Mouse (Mus musculus): ENCODE results near the gene Pak6. TPM values are rescaled to one million over a fixed set of nuclear protein-coding genes. Genes with fewer than 3 reads are reported as not detected.

The Pak6 gene
- polyA plus RNA-seq, 1 experiment from 2014 or later = 1.2 TPM

GRCm38 (mm10) chr2:118744621-118745020, 81.5 kb downstream of the Pak6 start:
- H3K27me3 ChIP-seq (ENCODE audit: control insufficient read depth, insufficient read depth, low read length) = peaks cover 9% of the 10 kb centered on the region

GRCm38 (mm10) chr2:118745232-118745884, 82.3 kb downstream of the Pak6 start, which contains the start of gene Inafm2:
TSS of gene Inafm2 (plus strand) at chr2:118745758.
- peak; percentile 94 for ATAC-seq (ENCODE audit: low FRiP score)
- Histone ChIP-seq H3K4me2 (peak within 1 kb of the TSS; percentile 86), H3K36me3 (ENCODE audit: control insufficient read depth, insufficient read depth, low read length) (peaks cover 2% of the 10 kb centered on the region; the same call in 1 of the 2 replicates), H3K27me3 (ENCODE audit: control insufficient read depth, insufficient read depth, low read length) (peaks cover 9% of the 10 kb centered on the region), H3K9me3 (ENCODE audit: control insufficient read depth, low read length) (no peaks in the 10 kb centered on the region), H3K4me1 (ENCODE audit: control insufficient read depth, insufficient read depth, low read length) (peaks cover 25% of the 10 kb centered on the region), H3K27ac (ENCODE audit: low read depth, low read length) (no peak within 1 kb of the TSS; the same call in 1 of the 2 replicates), H3K4me3 (ENCODE audit: low read depth, low read length) (peak within 1 kb of the TSS; percentile 90), H3K9ac (ENCODE audit: low read length) (peak within 1 kb of the TSS; percentile 89)
- WGBS = under 1% methylated on average over 50 of the region's 57 CpGs
- DNase-seq (ENCODE audit: low spot score, missing footprints) = peak; percentile 98

More at GRCm38 (mm10) chr2:118744621-118745020, 81.5 kb downstream of the Pak6 start:
- Histone ChIP-seq H3K36me3 (ENCODE audit: control insufficient read depth, insufficient read depth, low read length) (peaks cover 2% of the 10 kb centered on the region; the same call in 1 of the 2 replicates), H3K4me3 (ENCODE audit: low read depth, low read length) (no peak overlapping the region), H3K9me3 (ENCODE audit: control insufficient read depth, low read length) (no peaks in the 10 kb centered on the region), H3K9ac (ENCODE audit: low read length) (no peak overlapping the region), H3K27ac (ENCODE audit: low read depth, low read length) (no peak overlapping the region), H3K4me2 (peak overlapping the region; percentile 86; the same call in 1 of the 2 replicates), H3K4me1 (ENCODE audit: control insufficient read depth, insufficient read depth, low read length) (peaks cover 21% of the 10 kb centered on the region)
- WGBS = 9% methylated on average over 7 of the region's 7 CpGs
- DNase-seq (ENCODE audit: low spot score, missing footprints) (no peak), ATAC-seq (ENCODE audit: low FRiP score) (no peak)

- no peaks in the 10 kb centered on the region for H3K9me3 ChIP-seq (ENCODE audit: control insufficient read depth, low read length)
- peaks cover 26% of the 10 kb centered on the region for H3K4me1 ChIP-seq (ENCODE audit: control insufficient read depth, insufficient read depth, low read length)
- under 1% methylated on average over 95 of the region's 113 CpGs for WGBS
- H3K27me3 ChIP-seq (ENCODE audit: control insufficient read depth, insufficient read depth, low read length) = peaks cover 9% of the 10 kb centered on the region
- ATAC-seq (ENCODE audit: low FRiP score) = peak; percentile 74
- peak overlapping the region; percentile 86 for H3K4me2 ChIP-seq
- peaks cover 2% of the 10 kb centered on the region; the same call in 1 of the 2 replicates for H3K36me3 ChIP-seq (ENCODE audit: control insufficient read depth, insufficient read depth, low read length)
- H3K4me3 ChIP-seq (ENCODE audit: low read depth, low read length) = peak overlapping the region; percentile 90
- H3K27ac ChIP-seq (ENCODE audit: low read depth, low read length) = no peak overlapping the region; the same call in 1 of the 2 replicates
- H3K9ac ChIP-seq (ENCODE audit: low read length) = peak overlapping the region; percentile 89
- DNase-seq (ENCODE audit: low spot score, missing footprints) = peak; percentile 93
Measured at GRCm38 (mm10) chr2:118745915-118746901, 83.1 kb downstream of the Pak6 start.

GRCm38 (mm10) chr2:118747301-118747960, 84.3 kb downstream of the Pak6 start:
- no peak for ATAC-seq (ENCODE audit: low FRiP score)
- no peaks in the 10 kb centered on the region for H3K9me3 ChIP-seq (ENCODE audit: control insufficient read depth, low read length)
- H3K27ac ChIP-seq (ENCODE audit: low read depth, low read length) = no peak overlapping the region
- no peak overlapping the region for H3K9ac ChIP-seq (ENCODE audit: low read length)
- WGBS = 44% methylated on average over 10 of the region's 10 CpGs
- peaks cover 9% of the 10 kb centered on the region for H3K27me3 ChIP-seq (ENCODE audit: control insufficient read depth, insufficient read depth, low read length)
- peaks cover 26% of the 10 kb centered on the region for H3K4me1 ChIP-seq (ENCODE audit: control insufficient read depth, insufficient read depth, low read length)
- peak overlapping the region; percentile 90 for H3K4me3 ChIP-seq (ENCODE audit: low read depth, low read length)
- H3K4me2 ChIP-seq = peak overlapping the region; percentile 86
- peaks cover 2% of the 10 kb centered on the region; the same call in 1 of the 2 replicates for H3K36me3 ChIP-seq (ENCODE audit: control insufficient read depth, insufficient read depth, low read length)
- no peak for DNase-seq (ENCODE audit: low spot score, missing footprints)

Other genes with a start within 250 kb of the Pak6 start
- 281 and 293 TPM in 2 replicates for gene Srp14, start 183.6 kb upstream of the Pak6 start, polyA plus RNA-seq (2014; fragmentation: Nextera tagmentation; extraction: Ambion mirVana)
- gene Bmf, start 113.6 kb upstream of the Pak6 start, polyA plus RNA-seq (2014; fragmentation: Nextera tagmentation; extraction: Ambion mirVana) = 1.8 and 2.8 TPM in 2 replicates
- 115 and 122 TPM in 2 replicates for gene Bub1b, start 65.1 kb upstream of the Pak6 start, polyA plus RNA-seq (2014; fragmentation: Nextera tagmentation; extraction: Ambion mirVana)
- gene Ankrd63, start 40.7 kb downstream of the Pak6 start, polyA plus RNA-seq (2014; fragmentation: Nextera tagmentation; extraction: Ambion mirVana) = not detected in 2 replicates
- 0.20 and 0.33 TPM in 2 replicates for gene Plcb2, start 65.1 kb downstream of the Pak6 start, polyA plus RNA-seq (2014; fragmentation: Nextera tagmentation; extraction: Ambion mirVana)
- 36.0 and 39.9 TPM in 2 replicates for gene Inafm2, start 82.5 kb downstream of the Pak6 start, polyA plus RNA-seq (2014; fragmentation: Nextera tagmentation; extraction: Ambion mirVana)
- 0.86 and 0.92 TPM in 2 replicates for gene Ccdc9b, start 99.4 kb downstream of the Pak6 start, polyA plus RNA-seq (2014; fragmentation: Nextera tagmentation; extraction: Ambion mirVana)
- gene Phgr1, start 109.5 kb downstream of the Pak6 start, polyA plus RNA-seq (2014; fragmentation: Nextera tagmentation; extraction: Ambion mirVana) = not detected in 2 replicates
- gene Disp2, start 116.4 kb downstream of the Pak6 start, polyA plus RNA-seq (2014; fragmentation: Nextera tagmentation; extraction: Ambion mirVana) = 7.8 and 8.0 TPM in 2 replicates
- 201 and 203 TPM in 2 replicates for gene Knstrn, start 150.7 kb downstream of the Pak6 start, polyA plus RNA-seq (2014; fragmentation: Nextera tagmentation; extraction: Ambion mirVana)
- 40.5 and 44.4 TPM in 2 replicates for gene Ivd, start 198.7 kb downstream of the Pak6 start, polyA plus RNA-seq (2014; fragmentation: Nextera tagmentation; extraction: Ambion mirVana)
- 1.4 and 1.5 TPM in 2 replicates for gene Bahd1, start 237.1 kb downstream of the Pak6 start, polyA plus RNA-seq (2014; fragmentation: Nextera tagmentation; extraction: Ambion mirVana)